Mouse (Mus musculus) kidney, embryonic 15.5 days (tissue): Measurements from ENCODE around the gene Gm10490. TPM values are rescaled to one million over a fixed set of nuclear protein-coding genes. Genes with fewer than 3 reads are reported as not detected.
"Not testable (repeated sequence)": the region's sequence is repeated elsewhere in the genome, so short reads cannot be mapped to it uniquely, and the experiment has no call there.

Experiments used
- ATAC-seq: fragments of 200-750 bp; cut with Nextera tagmentation; replicated peaks from 2 replicates; pipeline ENCODE4 v1.8.0; 2017; ENCODE audit warnings: moderate TSS enrichment; ENCODE audit not compliant: low FRiP score
- H3K27ac ChIP-seq: fragments of 300-500 bp; sonication (generic); 2 replicates; pipeline ENCODE4 v1.5.1; 2015; ENCODE audit warnings: mild to moderate bottlenecking, inconsistent platforms
- H3K27me3 ChIP-seq: fragments of 300-500 bp; sonication (generic); 2 replicates; pipeline ENCODE4 v1.6.1; 2015; ENCODE audit warnings: inconsistent platforms
- H3K36me3 ChIP-seq: fragments of 300-500 bp; sonication (generic); 2 replicates; pipeline ENCODE4 v1.6.1; 2015; ENCODE audit warnings: inconsistent platforms
- H3K4me1 ChIP-seq: fragments of 300-500 bp; sonication (generic); 2 replicates; pipeline ENCODE4 v1.6.1; 2015; ENCODE audit warnings: inconsistent platforms
- H3K4me2 ChIP-seq: fragments of 300-500 bp; sonication (generic); 2 replicates; pipeline ENCODE4 v1.6.1; 2015; ENCODE audit warnings: moderate library complexity, mild to moderate bottlenecking, inconsistent platforms
- H3K4me3 ChIP-seq: fragments of 300-500 bp; sonication (generic); replicated peaks from 2 replicates; pipeline ENCODE4 v1.5.1; 2015; ENCODE audit warnings: mild to moderate bottlenecking, inconsistent platforms
- H3K9ac ChIP-seq: fragments of 300-500 bp; sonication (generic); 2 replicates; pipeline ENCODE4 v1.6.1; 2015; ENCODE audit warnings: mild to moderate bottlenecking, inconsistent platforms
- H3K9me3 ChIP-seq: fragments of 300-500 bp; sonication (generic); replicated peaks from 2 replicates; pipeline ENCODE4 v1.6.1; 2016; ENCODE audit warnings: inconsistent platforms
- WGBS: fragments of 180-500 bp; shearing (Covaris S2); methylation state at CpG from one replicate; pipeline ENCODE4 v1.1.7; 2015; ENCODE audit warnings: mixed read lengths; 5-methylcytosine and 5-hydroxymethylcytosine counted together
- polyA plus RNA-seq: library from polyadenylated mRNA; unstranded; fragments of >200 nt; fragmentation: Nextera tagmentation; extraction: Ambion mirVana; gene quantifications from 2 replicates; pipeline ENCODE4 v1.2.1, GENCODE M21; 2015

The Gm10490 gene
- polyA plus RNA-seq, 1 experiment from 2014 or later = not detected

- WGBS = 32% methylated on average over 13 of the region's 13 CpGs
- Histone ChIP-seq H3K9me3 (no peaks in the 10 kb centered on the region), H3K9ac (peak overlapping the region; percentile 50), H3K27ac (peak overlapping the region; percentile 88; the same call in 1 of the 2 replicates), H3K4me3 (peak overlapping the region; percentile 67), H3K36me3 (peaks cover 26% of the 10 kb centered on the region), H3K4me2 (peak overlapping the region; percentile 58), H3K4me1 (0 out of 2 replicates have a peak, but pooled peaks cover 9% of the 10 kb centered on the region), H3K27me3 (no peaks in the 10 kb centered on the region)
- no peak for ATAC-seq
Observed at GRCm38 (mm10) chrX:7898211-7898610, 11.1 kb upstream of the Gm10490 start.

GRCm38 (mm10) chrX:7898880-7899874, 10.2 kb upstream of the Gm10490 start, which contains the start of the genes Pqbp1 and Timm17b:
Gene Pqbp1 (minus strand): TSS chrX:7899269.
Gene Timm17b (plus strand): TSS chrX:7899357.
- peak; percentile 99 for ATAC-seq

GRCm38 (mm10) chrX:7904441-7904840, 4.9 kb upstream of the Gm10490 start:
- Histone ChIP-seq H3K27ac (no peak overlapping the region), H3K9ac (no peak overlapping the region), H3K9me3 (no peaks in the 10 kb centered on the region), H3K4me2 (no peak overlapping the region), H3K4me1 (0 out of 2 replicates have a peak, but pooled peaks cover 3% of the 10 kb centered on the region), H3K4me3 (no peak overlapping the region), H3K27me3 (no peaks in the 10 kb centered on the region), H3K36me3 (peaks cover 27% of the 10 kb centered on the region)
- WGBS = 94% methylated on average over 5 of the region's 5 CpGs
- ATAC-seq = no peak

More at GRCm38 (mm10) chrX:7898880-7899874, 10.2 kb upstream of the Gm10490 start, which contains the start of the genes Pqbp1 and Timm17b:
- WGBS = 21% methylated on average over 62 of the region's 62 CpGs
- Histone ChIP-seq H3K4me3 (peak within 1 kb of the TSS; percentile 67), H3K36me3 (peaks cover 27% of the 10 kb centered on the region), H3K9me3 (no peaks in the 10 kb centered on the region), H3K27me3 (no peaks in the 10 kb centered on the region), H3K4me1 (0 out of 2 replicates have a peak, but pooled peaks cover 9% of the 10 kb centered on the region), H3K4me2 (peak within 1 kb of the TSS; percentile 58), H3K27ac (peak within 1 kb of the TSS; percentile 88), H3K9ac (peak within 1 kb of the TSS; percentile 50)

GRCm38 (mm10) chrX:7907735-7908134, 1.6 kb upstream of the Gm10490 start, which contains the start of gene Gm10491:
Gene Gm10491 (minus strand): TSS chrX:7907835.
- Histone ChIP-seq H3K4me3 (no peak within 1 kb of the TSS), H3K4me1 (no peaks in the 10 kb centered on the region), H3K27me3 (no peaks in the 10 kb centered on the region), H3K4me2 (no peak within 1 kb of the TSS), H3K9me3 (no peaks in the 10 kb centered on the region), H3K27ac (no peak within 1 kb of the TSS), H3K36me3 (peaks cover 27% of the 10 kb centered on the region), H3K9ac (no peak within 1 kb of the TSS)
- no peak for ATAC-seq
- 85% methylated on average over 5 of the region's 5 CpGs for WGBS

- WGBS = 53% methylated on average over 6 of the region's 6 CpGs
Observed at GRCm38 (mm10) chrX:7910473-7910872, 1.1 kb downstream of the Gm10490 start.

GRCm38 (mm10) chrX:7915669-7916068, 6.3 kb downstream of the Gm10490 start:
- not testable (repeated sequence) for H3K4me2 ChIP-seq, H3K9me3 ChIP-seq, H3K36me3 ChIP-seq, H3K27ac ChIP-seq, ATAC-seq, H3K9ac ChIP-seq, H3K4me1 ChIP-seq, H3K4me3 ChIP-seq
- H3K27me3 ChIP-seq = peaks cover 24% of the 10 kb centered on the region
- 23% methylated on average over 3 of the region's 3 CpGs for WGBS

More at GRCm38 (mm10) chrX:7910473-7910872, 1.1 kb downstream of the Gm10490 start:
- Histone ChIP-seq H3K4me3 (no peak overlapping the region), H3K36me3 (peaks cover 17% of the 10 kb centered on the region), H3K9ac (no peak overlapping the region), H3K27me3 (no peaks in the 10 kb centered on the region), H3K27ac (no peak overlapping the region), H3K4me2 (no peak overlapping the region), H3K4me1 (no peaks in the 10 kb centered on the region), H3K9me3 (no peaks in the 10 kb centered on the region)
- ATAC-seq = no peak

GRCm38 (mm10) chrX:7917960-7918359, 8.6 kb downstream of the Gm10490 start:
- H3K4me3 ChIP-seq, ATAC-seq, H3K9ac ChIP-seq, H3K4me1 ChIP-seq, H3K4me2 ChIP-seq, H3K9me3 ChIP-seq, H3K36me3 ChIP-seq, H3K27ac ChIP-seq: not testable (repeated sequence)
- H3K27me3 ChIP-seq = peaks cover 47% of the 10 kb centered on the region
- 76% methylated on average over 6 of the region's 6 CpGs for WGBS

- no peaks in the 10 kb centered on the region for H3K36me3 ChIP-seq
- H3K4me2 ChIP-seq = peak within 1 kb of the TSS; percentile 48
- peaks cover 65% of the 10 kb centered on the region for H3K27me3 ChIP-seq
- peaks cover 6% of the 10 kb centered on the region; the same call in 1 of the 2 replicates for H3K4me1 ChIP-seq
- ATAC-seq = peak; percentile 43; the same call in 1 of the 2 replicates
- no peak within 1 kb of the TSS for H3K9ac ChIP-seq
- peak within 1 kb of the TSS; percentile 21; the same call in 1 of the 2 replicates for H3K4me3 ChIP-seq
- no peak within 1 kb of the TSS for H3K27ac ChIP-seq
- no peaks in the 10 kb centered on the region for H3K9me3 ChIP-seq
- WGBS = 18% methylated on average over 31 of the region's 40 CpGs
Observed at GRCm38 (mm10) chrX:7919601-7920383, 10.4 kb downstream of the Gm10490 start, which contains the start of gene Pcsk1n. Gene Pcsk1n (plus strand): TSS chrX:7919822.

GRCm38 (mm10) chrX:7922032-7922431, 12.7 kb downstream of the Gm10490 start:
- peaks cover 6% of the 10 kb centered on the region; the same call in 1 of the 2 replicates for H3K4me1 ChIP-seq
- H3K36me3 ChIP-seq = no peaks in the 10 kb centered on the region
- H3K27ac ChIP-seq = no peak overlapping the region
- no peaks in the 10 kb centered on the region for H3K9me3 ChIP-seq
- H3K4me3 ChIP-seq = peak overlapping the region; percentile 30
- H3K4me2 ChIP-seq = peak overlapping the region; percentile 55
- WGBS = 13% methylated on average over 48 of the region's 48 CpGs
- peaks cover 83% of the 10 kb centered on the region for H3K27me3 ChIP-seq
- no peak for ATAC-seq
- no peak overlapping the region for H3K9ac ChIP-seq

- peaks cover 19% of the 10 kb centered on the region for H3K36me3 ChIP-seq
- no peak for ATAC-seq
- H3K4me2 ChIP-seq = no peak overlapping the region
- 0 out of 2 replicates have a peak, but pooled peaks cover 4% of the 10 kb centered on the region for H3K9me3 ChIP-seq
- 67% methylated on average over 6 of the region's 6 CpGs for WGBS
- H3K27me3 ChIP-seq = peaks cover 70% of the 10 kb centered on the region
- no peak overlapping the region for H3K27ac ChIP-seq
- no peak overlapping the region for H3K4me3 ChIP-seq
- peaks cover 6% of the 10 kb centered on the region; the same call in 1 of the 2 replicates for H3K4me1 ChIP-seq
- no peak overlapping the region for H3K9ac ChIP-seq
Observed at GRCm38 (mm10) chrX:7926266-7926665, 16.9 kb downstream of the Gm10490 start.

GRCm38 (mm10) chrX:7927116-7927515, 17.8 kb downstream of the Gm10490 start:
- Histone ChIP-seq H3K4me1 (peaks cover 4% of the 10 kb centered on the region; the same call in 1 of the 2 replicates), H3K27me3 (peaks cover 61% of the 10 kb centered on the region), H3K4me3 (no peak overlapping the region), H3K36me3 (peaks cover 27% of the 10 kb centered on the region), H3K27ac (no peak overlapping the region), H3K9ac (no peak overlapping the region), H3K9me3 (0 out of 2 replicates have a peak, but pooled peaks cover 4% of the 10 kb centered on the region), H3K4me2 (no peak overlapping the region)
- WGBS = 20% methylated on average over 10 of the region's 10 CpGs
- ATAC-seq = no peak
